Mouse (Mus musculus) heart, adult 2 months (tissue): ENCODE measurements around the gene Pard3. TPM values are rescaled to one million over a fixed set of nuclear protein-coding genes. Genes with fewer than 3 reads are reported as not detected.

Experiments
- DNase-seq, 2 experiments: peaks; one replicate each; pipeline ENCODE4 v3.0.0; 2021
- H3K27ac ChIP-seq: fragments of 200-600 bp; 2 replicates; pipeline ENCODE4 v1.8.1; 2022
- H3K27me3 ChIP-seq: fragments of 200-500 bp; 2 replicates; pipeline ENCODE4 v1.6.1; 2012; ENCODE audit warnings: mild to moderate bottlenecking, low read length, inconsistent platforms, mixed read lengths; ENCODE audit not compliant: control insufficient read depth, insufficient read depth
- H3K36me3 ChIP-seq: fragments of 200-500 bp; 2 replicates; pipeline ENCODE4 v1.6.1; 2012; ENCODE audit warnings: low read length, inconsistent platforms; ENCODE audit not compliant: control insufficient read depth, insufficient read depth
- H3K4me1 ChIP-seq: fragments of 200-500 bp; 2 replicates; pipeline ENCODE4 v1.6.1; 2011; ENCODE audit warnings: low read length; ENCODE audit not compliant: control insufficient read depth, insufficient read depth
- H3K4me3 ChIP-seq: fragments of 200-600 bp; 2 replicates; pipeline ENCODE4 v1.8.1; 2022
- H3K79me2 ChIP-seq: fragments of 200-500 bp; replicated peaks from 2 replicates; pipeline ENCODE4 v1.6.1; 2012; ENCODE audit warnings: mild to moderate bottlenecking, inconsistent platforms, low read length, moderate library complexity, mixed read lengths; ENCODE audit not compliant: control insufficient read depth, insufficient read depth
- H3K9ac ChIP-seq: fragments of 200-500 bp; 2 replicates; pipeline ENCODE4 v1.6.1; 2012; ENCODE audit warnings: low read depth, mild to moderate bottlenecking, control low read depth, inconsistent platforms, low read length, mixed read lengths
- CTCF ChIP-seq: fragments of 200-600 bp; IDR thresholded peaks from 2 replicates; pipeline ENCODE4 v1.8.1; 2022; ENCODE audit warnings: antibody characterized with exemption, mild to moderate bottlenecking, moderate library complexity
- EP300 ChIP-seq: fragments of 200-500 bp; IDR thresholded peaks from 2 replicates; pipeline ENCODE4 v1.6.1; 2011; ENCODE audit warnings: low read depth, low read length, control low read depth; ENCODE audit not compliant: insufficient read depth
- POLR2A ChIP-seq: fragments of 200-500 bp; IDR thresholded peaks from 2 replicates; pipeline ENCODE4 v1.6.1; 2011; ENCODE audit warnings: mild to moderate bottlenecking, low read depth, low read length, control low read depth; ENCODE audit not compliant: insufficient read depth
- WGBS: fragments of 180-500 bp; shearing (Covaris S2); methylation state at CpG from one replicate; pipeline ENCODE4 v1.1.7; 2018; 5-methylcytosine and 5-hydroxymethylcytosine counted together
- intact Hi-C: fragments of 180-260 bp; cut with DNase I; formaldehyde crosslinking; loops from one replicate; pipeline ENCODE4 v1.15.1; 2025
- polyA plus RNA-seq: library from polyadenylated mRNA; depleted of rRNA; stranded (reverse); fragments of >200 nt; gene quantifications from 2 replicates; pipeline ENCODE4 v1.2.3, GENCODE M21; 2012; rRNA removed
- total RNA-seq, 2 experiments: library from RNA; stranded (reverse); gene quantifications; 2 replicates each; pipeline ENCODE4 v1.2.3; 2021

Pard3 gene
- total and polyA plus RNA-seq, 3 experiments: 23.7 to 32.9 (median 30.1) TPM

DNA sequence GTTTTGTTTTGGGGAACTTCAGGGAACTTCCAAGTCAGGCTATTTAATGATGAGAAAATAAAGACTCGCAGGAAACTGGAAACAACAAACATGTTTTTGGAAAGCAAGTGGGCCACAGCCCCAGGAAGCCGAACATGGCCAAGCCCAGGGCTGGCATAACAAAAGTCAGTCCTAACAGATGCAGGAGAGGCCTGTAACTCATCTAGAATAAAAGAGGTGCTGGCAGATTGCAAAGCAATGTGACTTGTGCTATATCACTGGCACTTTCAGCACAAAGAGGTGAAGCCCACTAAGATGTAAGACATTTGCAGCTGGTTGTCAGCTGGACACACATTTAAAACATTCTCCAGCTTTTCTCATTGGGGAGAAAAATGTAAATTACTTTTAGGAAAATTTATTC is 553.0 kb downstream of the Pard3 start:
- Histone ChIP-seq H3K27me3 (no peaks in the 10 kb centered on the region), H3K36me3 (no peaks in the 10 kb centered on the region), H3K4me1 (no peaks in the 10 kb centered on the region), H3K79me2 (no peaks in the 10 kb centered on the region), H3K4me3 (no peak overlapping the region), H3K9ac (no peak overlapping the region), H3K27ac (no peak overlapping the region)
- intact Hi-C loops: no loop called here
- WGBS: 79% methylated on average over 2 of the region's 2 CpGs
- DNase-seq: no peak
- no peak for TF ChIP-seq EP300
- no peak for TF ChIP-seq POLR2A
- TF ChIP-seq CTCF: no peak

DNA sequence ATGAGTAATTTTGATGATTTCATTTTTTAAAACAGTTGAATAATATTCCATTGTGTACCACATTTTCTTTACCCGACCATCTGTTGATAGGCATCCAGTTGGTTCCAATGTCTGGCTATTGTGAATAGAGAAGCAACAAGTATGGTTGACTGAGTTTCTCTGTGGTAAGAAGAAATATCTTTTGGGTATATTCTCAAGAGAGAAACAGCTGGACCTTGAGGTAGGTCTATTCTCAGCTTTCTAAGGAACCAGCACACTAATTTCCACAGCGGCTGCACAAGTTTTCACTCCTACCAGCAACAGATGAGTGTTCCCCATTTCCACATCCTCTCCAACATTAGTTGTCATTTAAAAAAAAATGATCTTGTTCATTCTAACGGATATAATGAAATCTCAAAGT is 558.4 kb downstream of the Pard3 start:
- Histone ChIP-seq H3K36me3 (no peaks in the 10 kb centered on the region), H3K27me3 (no peaks in the 10 kb centered on the region), H3K4me1 (no peaks in the 10 kb centered on the region), H3K9ac (no peak overlapping the region), H3K4me3 (no peak overlapping the region), H3K27ac (no peak overlapping the region), H3K79me2 (no peaks in the 10 kb centered on the region)
- no peak for DNase-seq
- intact Hi-C loops: no loop called here
- WGBS: 87% methylated on average over 3 of the region's 3 CpGs
- TF ChIP-seq EP300 (no peak), POLR2A (no peak)

DNA sequence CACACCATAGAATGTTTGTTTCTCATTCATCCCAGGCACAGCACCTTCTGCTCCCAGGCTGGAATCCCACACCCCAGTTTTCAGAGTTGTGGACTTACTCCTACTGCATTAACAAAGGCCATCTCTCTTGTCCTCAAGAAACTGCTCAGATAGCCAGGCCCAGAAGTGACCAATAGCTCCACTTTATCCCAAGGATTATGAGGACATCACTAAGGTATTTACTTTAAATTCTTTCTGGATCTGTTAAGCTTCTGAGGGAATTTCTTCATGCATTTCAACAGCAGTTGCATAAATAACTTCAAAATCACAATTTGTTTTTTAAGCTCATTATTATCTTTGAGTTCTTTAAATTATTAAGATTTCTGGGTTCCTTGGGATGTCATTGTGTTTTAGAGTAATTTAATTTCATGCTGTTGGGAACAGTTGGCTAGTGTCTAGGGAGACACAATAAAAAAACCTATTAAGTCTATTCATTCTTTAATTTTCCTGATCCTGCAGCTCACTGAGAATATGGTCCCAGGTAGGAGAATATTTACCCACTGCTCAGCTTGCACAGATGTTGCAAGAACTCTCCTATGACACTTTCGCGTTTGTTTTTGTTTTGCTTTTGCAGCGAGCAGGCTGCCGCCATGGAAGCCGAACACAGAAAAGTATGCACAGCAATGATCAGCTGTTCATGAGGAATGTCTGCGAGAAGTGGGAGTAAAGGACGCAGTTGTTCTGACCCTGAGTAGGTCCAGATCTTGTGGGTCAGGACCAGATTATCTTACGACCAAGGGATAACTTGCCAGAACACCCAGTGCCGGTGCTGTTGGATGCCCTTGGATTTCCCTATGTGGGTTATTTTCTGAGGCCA is 574.8 kb downstream of the Pard3 start:
- WGBS: 86% methylated on average over 9 of the region's 9 CpGs
- Histone ChIP-seq H3K79me2 (no peaks in the 10 kb centered on the region), H3K36me3 (no peaks in the 10 kb centered on the region), H3K27me3 (no peaks in the 10 kb centered on the region), H3K9ac (no peak overlapping the region), H3K4me1 (no peaks in the 10 kb centered on the region), H3K27ac (no peak overlapping the region), H3K4me3 (no peak overlapping the region)
- no peak for DNase-seq
- intact Hi-C loops: no loop called here
- TF ChIP-seq CTCF: no peak
- TF ChIP-seq EP300: no peak
- no peak for TF ChIP-seq POLR2A

DNA sequence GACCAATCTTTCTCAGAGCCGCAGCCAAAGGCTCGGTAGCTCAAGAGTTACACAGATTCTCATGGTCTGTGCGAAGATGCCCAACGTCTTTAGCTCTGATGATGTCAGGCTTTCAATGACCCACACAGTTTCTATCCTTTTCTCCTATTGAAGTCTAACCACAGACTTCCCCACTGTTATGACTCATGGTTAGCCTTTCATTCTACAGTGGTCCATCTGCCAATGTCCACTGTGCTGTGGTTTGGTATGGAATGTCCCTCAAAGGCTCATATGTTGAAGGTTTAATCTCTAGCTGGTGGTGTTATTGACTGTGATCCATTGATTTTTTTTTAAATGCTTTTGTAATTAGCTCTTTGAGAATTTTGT is 575.4 kb downstream of the Pard3 start:
- H3K79me2 ChIP-seq: no peaks in the 10 kb centered on the region
- H3K4me1 ChIP-seq: no peaks in the 10 kb centered on the region
- 84% methylated on average over 4 of the region's 4 CpGs for WGBS
- TF ChIP-seq POLR2A: no peak
- no peak for TF ChIP-seq CTCF
- TF ChIP-seq EP300: no peak
- DNase-seq: no peak
- intact Hi-C loops: no loop called here
- H3K4me3 ChIP-seq: no peak overlapping the region
- no peaks in the 10 kb centered on the region for H3K27me3 ChIP-seq
- H3K9ac ChIP-seq: no peak overlapping the region
- H3K36me3 ChIP-seq: no peaks in the 10 kb centered on the region
- H3K27ac ChIP-seq: no peak overlapping the region

DNA sequence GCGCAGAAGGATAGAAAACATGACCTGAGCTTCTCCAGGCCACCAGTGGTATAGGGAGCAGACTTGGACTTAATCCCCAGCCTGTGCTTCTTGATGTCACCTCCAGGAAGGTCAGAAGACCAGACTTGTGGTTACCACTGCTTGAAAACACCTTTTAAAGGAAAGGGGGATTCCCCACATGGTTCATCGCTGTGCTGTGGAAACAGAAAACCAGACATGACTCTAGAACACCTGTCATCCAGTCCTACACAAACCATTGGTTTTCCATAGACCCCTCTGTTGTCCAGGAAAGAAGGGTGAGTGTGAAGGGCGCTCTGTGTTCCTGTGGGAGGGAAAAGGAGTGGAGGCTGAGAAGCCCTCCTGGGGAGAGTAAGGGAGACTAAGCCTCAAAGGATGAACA is 591.9 kb downstream of the Pard3 start:
- no peak overlapping the region for H3K27ac ChIP-seq
- 93% methylated on average over 3 of the region's 3 CpGs for WGBS
- TF ChIP-seq EP300: no peak
- no peak for TF ChIP-seq POLR2A
- TF ChIP-seq CTCF: no peak

More for the DNA sequence above, 591.9 kb downstream of the Pard3 start:
- DNase-seq: no peak
- intact Hi-C loops: no loop called here
- no peaks in the 10 kb centered on the region for H3K4me1 ChIP-seq
- no peaks in the 10 kb centered on the region for H3K79me2 ChIP-seq
- H3K4me3 ChIP-seq: no peak overlapping the region
- H3K36me3 ChIP-seq: no peaks in the 10 kb centered on the region
- no peak overlapping the region for H3K9ac ChIP-seq
- H3K27me3 ChIP-seq: no peaks in the 10 kb centered on the region

Other genes with a start within 250 kb of the Pard3 start
- gene Tomm20, start 118.0 kb upstream of the Pard3 start, total RNA-seq: 10 to 100 TPM; 70.1 to 96.2 TPM
- gene Tomm20, start 118.0 kb upstream of the Pard3 start, polyA plus RNA-seq: 67.8 and 195 TPM in 2 replicates
- 1 to 10 TPM; 2.8 to 4.1 TPM for gene Rbm34, start 92.8 kb upstream of the Pard3 start, total RNA-seq
- 0.90 and 1.2 TPM in 2 replicates for gene Rbm34, start 92.8 kb upstream of the Pard3 start, polyA plus RNA-seq